Mouse (Mus musculus) 416B (cell line): ENCODE measurements around the gene Sept3.
"Not testable (repeated sequence)": the region's sequence is repeated elsewhere in the genome, so short reads cannot be mapped to it uniquely, and the experiment has no call there.

Source experiments
- DNase-seq: peaks from one replicate; pipeline ENCODE4 v3.0.0; 2011; ENCODE audit warnings: low read depth

The Sept3 gene

DNA sequence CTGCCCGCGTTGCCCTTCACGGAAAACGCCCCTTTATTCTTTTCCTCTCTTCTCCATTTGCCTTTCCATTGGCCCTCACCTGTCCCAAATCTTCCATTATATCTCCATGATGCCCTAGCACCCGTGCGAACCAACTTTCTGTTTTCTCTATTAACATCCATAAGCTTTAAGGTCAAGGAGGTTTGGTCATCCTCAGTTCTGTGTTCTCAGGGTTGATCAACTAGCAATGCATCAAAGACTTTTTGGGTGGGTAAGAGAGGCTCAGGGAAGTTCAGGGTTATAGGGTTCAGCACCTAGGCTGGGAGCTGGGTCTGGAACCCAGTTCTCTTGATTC is at the start of gene Sept3:
Gene Sept3 (plus strand): TSS at position 301 of the 334 bp plus-strand sequence.
- DNase-seq, result no peak

DNA sequence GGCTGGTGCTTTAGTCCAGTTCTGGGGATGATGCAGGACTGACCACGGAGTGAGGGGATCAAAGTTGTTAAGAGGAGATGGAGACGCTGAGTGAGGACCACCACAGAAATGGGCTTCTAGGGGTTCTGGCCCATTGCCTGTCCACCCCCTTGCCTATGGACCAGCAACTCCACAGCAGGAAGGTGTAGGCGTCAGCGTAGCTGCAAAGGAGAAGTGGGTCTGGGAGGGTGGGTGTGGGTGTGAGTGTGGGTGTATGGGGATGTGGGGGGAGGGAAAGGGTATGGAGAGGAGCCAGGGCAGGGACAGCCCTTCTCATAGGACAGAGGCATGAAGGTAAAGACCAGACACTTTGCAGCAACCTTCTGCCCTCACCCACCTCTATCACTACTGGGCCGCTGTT is 48.9 kb upstream of the Sept3 start:
- no peak for DNase-seq

DNA sequence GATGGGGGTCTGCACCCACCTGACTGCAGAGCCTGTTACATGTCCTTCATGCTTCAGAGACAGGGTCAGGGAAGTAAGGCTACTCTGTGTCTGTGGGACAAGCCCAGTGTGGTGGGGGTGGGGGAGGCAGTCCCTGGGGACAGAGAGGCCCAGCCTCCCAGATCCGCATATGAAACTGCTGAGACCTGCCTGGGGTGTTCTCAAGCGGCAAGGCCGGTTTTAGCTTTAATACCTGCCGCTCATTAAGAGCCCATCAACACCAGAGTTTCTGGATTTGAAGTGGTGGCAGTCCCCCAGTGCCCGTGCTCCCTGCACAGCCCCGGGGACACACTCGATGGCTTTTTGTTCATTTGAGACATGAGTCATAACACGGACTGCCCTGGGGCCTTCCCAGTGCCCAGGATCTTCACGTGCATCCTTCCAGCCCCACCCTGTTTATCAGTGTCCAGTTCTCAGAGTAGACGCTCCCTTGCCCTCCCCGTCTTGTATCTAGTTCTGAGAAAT is 45.1 kb upstream of the Sept3 start:
- no peak for DNase-seq

DNA sequence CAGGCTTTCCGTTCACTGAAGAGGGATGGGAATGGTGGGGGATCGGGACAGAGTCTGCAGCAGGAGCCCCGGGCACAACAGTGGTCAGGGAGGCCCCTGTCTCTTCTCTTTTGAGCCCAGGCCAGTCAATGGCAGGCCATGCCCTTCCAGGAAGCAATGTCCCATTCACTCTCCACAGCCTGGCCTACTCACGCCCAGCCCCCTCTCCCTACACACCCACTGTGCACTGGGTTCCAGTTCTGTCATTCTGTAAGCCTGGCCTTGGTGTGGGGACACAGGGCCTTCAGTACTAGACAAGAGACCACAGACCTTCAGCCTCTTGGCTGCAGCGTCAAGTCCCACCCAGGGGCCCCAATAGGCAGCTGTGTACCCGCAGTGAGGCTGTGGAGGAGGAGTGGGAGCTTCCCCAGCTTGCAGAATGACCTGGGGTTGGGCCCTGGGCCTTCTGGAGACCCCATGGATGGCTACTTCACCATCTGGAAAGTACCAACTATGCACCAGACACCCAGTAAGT is 44.5 kb upstream of the Sept3 start:
- no peak for DNase-seq

DNA sequence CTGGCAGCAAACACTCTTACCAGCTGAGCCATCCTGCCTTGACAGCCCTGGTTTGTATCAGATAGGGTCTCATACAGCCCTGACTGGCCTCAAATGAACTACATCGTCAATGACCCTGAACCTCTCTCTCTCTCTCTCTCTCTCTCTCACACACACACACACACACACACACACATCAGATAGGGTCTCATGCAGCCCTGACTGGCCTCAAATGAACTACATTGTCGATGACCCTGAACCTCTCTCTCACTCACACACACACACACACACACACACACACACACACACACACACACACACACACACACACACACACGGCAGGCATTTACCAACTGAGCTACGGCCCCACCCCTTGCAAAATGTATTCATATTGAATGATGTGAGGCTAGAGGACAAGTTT is 43.6 kb upstream of the Sept3 start:
- DNase-seq, result no peak

DNA sequence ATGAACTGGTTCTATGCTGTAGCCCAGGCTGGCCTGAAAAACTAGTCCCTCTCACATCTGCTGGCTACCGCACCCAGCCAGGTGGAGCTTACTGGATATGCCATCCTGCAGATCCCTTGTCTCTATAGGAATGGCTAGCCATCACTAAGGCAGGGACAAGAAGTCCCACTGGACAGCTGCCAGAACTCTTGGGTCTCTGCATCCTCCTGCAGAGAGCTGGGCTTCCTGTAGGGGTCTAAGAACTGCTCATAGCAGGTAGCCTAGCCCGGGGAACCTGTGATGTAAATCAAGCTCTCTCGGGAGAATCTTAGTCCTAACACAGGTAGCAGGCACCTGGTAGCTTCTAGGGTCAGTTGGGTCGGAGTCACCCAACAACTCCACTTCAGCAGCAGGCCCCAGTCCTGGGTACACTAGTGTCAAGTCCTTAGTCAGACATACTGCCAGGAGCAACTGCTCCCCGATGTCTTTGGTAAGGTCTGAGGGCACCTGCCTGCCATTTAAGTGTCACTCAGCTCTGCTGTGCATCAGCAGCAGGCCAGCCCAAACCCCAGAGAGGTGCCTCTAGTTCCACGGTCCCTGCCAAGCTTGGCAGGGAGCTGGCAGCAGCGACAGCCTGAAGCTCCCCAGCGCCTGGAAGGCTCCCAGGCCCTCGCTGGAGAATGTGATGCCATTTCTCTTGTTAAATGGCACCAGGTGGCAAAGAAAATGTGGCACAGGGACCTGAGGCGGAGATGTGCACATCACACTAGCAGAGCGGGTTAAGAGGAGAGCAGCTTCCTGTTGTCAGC is 42.9 kb upstream of the Sept3 start:
- no peak for DNase-seq

DNA sequence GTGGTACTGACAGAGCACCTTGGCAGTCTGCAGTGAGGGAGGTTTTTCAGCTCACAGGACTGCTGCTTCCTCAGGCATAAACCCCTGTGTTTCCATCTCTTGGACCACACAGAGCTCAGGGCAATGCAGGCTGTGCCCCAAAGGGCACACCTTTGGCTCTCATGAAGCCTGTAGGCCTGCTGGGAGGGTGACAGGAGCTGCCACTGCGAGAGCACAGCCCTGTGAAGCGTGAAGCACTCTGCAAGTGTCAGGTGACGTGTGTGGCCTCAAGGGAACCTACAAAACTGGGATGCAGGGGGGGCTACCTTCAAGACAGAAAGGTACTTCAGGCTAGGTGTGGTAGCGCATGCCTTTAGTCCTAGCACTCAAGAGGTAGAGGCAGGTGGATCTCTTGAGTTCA is 42.0 kb upstream of the Sept3 start:
- DNase-seq, result no peak

DNA sequence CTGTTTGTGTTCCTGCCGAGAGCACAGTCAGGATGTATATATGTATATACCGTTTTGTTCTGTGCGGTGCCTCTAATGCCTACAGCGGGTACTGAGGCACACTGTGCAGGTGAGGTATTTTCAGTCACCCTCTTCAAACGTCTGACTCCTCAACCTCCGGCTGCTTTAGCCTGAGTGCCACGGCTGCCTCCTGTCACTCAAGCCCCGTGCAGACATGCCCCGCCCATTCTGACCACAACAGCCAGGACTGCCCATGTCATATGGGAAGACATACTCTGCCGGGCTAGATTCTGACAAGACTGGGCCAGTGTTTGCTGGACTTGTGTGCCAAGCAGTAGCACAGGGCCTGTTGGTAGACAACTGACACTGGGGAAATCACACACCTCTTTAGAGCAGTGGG is 39.0 kb upstream of the Sept3 start:
- peak; percentile 87 for DNase-seq

DNA sequence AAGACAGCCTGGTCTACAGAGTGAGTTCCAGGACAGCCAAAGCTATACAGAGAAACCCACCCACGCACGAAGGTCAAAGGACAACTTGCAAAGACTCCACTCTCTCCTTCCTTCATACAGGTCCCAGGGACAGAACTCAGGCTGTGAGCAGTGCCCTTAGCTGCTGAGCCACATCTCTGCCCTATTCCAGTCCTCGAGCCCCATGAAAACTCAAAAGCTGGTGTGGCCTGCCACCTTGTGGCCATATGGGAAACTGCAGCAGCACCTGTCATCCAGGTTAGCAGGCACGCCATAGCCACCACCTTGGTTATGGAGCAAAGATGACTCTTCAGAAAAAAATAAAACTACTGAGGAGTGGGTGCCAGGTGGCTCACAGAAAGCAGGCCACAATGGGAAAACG is 38.1 kb upstream of the Sept3 start:
- peak; percentile 78 for DNase-seq

DNA sequence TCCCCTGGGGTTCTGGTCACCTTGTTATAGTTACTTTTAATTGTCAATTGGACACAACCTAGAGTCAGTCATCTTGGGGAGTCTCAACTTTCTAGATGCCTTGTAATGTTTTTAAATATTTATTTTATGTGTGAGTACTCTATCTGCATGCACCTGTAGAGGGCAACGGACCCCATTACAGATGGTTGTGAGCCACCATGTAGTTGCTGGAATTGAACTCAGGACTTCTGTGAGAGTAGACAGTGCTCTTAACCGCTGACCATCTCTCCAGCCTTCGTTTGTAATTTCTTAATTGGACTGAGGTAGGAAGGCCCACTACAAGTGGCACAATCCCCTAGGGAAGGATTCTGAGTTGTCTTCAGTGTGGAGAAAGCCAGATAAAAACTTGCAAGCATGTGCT is 31.4 kb upstream of the Sept3 start:
- no peak for DNase-seq

DNA sequence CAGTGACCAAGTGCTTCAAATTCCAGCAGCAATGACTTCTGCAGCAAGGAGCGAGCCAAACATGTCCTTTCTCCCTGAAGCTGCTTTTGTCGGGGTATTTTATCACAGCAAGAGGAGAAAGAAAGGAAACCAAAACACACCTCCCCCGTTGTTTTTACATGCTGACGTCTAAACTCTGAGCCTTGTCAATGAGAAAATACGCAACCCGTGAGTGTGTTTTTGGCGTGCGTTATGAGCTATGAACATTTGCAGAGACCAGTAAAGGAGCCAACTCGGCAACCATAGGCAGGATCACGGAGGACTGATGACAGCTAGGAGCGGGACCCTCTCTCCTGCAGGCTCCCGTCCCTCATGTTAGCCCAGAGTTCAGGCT is 31.0 kb upstream of the Sept3 start:
- peak; percentile 56 for DNase-seq

DNA sequence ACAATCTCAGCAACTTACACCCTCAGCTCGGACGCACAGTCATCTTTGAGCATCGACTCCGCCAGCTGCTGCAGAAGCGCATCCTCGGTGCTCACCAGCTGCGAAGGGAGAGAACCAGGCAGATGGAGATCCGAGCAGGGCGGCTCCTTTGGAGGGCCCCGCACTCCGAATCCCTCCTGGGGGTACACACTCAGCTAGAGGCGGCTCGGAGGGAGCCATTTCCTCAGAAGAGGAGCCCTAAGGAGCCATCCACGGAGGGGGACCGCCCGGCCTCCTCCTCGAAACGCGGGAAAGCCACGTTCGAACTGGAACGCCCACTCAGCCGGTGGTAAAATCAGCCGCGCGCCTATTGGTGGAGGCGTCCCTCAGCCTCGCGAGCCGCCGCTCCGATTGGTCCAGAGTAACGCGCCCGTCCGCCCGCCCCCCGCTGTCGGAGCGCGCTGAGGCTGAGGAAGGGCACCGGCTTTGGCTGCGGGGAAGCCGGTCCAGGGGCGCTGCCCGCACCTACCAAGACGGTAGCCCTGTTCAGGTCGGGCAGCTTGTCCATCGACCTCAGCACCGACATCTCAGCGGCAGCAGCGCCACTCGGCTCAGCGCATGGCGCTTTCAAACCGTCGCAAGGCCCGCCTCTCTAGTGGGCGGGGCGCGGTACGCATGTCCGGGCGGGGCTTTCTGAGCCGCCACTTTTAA is 30.4 kb upstream of the Sept3 start, which contains the start of gene Cenpm:
Gene Cenpm (minus strand): TSS at position 634 of the 690 bp plus-strand sequence.
- DNase-seq, result peak; percentile 89

DNA sequence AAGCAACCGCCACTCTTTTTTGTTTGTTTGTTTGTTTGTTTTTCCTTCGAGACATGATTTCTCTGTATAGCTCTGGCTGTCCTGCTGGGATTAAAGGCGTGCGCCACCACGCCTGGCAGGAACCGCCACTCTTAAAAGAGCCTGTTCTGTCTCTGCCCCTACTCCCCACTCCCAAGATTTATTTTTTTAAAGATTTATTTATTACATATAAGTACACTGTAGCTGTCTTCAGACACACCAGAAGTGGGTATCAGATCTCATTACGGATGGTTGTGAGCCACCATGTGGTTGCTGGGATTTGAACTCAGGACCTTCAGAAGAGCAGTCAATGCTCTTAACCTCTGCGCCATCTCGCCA is 29.9 kb upstream of the Sept3 start:
- not testable (repeated sequence) for DNase-seq

DNA sequence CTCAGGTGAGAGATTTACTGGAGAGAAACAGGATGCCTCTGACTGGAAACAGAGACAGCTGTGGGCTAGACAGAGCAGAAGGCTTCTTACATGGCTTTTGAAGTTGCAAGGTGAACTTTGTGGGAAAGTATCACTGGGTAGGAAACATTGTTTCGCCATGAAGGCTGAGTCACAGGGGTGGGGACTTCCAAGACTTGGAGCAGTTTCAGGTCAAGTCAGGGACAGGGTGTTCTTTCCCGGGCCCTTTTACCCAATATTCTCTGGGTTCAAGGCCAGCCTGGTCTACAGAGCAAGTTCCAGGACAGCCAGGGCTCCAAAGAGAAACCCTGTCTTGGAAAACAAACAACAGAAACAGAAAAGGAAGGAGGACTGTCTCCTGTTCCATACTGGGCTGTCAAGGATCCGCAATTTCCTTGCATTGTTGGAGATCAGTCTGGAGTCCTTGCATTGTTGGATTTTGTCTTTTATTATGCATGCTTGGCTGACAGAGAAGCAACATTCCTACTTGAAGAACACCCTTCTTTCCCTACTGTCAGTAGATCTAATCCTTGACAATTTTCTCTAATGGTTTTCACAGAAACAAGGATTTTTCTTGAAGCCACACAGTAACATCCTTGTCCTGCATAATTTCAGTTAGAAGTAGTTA is 27.4 kb upstream of the Sept3 start:
- DNase-seq, result peak; percentile 78

DNA sequence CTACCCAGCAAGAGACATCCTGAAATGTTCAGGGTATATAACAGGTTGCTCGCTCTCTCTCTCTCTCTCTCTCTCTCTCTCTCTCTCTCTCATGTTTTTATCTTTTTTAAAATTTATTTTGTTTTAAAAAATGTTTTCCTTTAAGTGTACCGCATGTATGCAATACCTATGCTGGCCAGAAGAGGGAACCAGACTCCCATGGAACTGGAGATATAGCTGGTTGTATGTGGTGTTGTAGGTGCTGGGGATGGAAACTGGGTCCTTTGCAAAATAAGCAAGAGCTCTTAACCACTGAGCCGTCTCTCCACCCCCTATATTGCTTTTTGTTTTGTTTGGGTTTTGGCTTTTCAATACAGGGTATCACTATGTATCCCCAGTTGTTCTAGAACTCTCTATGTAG is 23.1 kb upstream of the Sept3 start:
- no peak for DNase-seq

DNA sequence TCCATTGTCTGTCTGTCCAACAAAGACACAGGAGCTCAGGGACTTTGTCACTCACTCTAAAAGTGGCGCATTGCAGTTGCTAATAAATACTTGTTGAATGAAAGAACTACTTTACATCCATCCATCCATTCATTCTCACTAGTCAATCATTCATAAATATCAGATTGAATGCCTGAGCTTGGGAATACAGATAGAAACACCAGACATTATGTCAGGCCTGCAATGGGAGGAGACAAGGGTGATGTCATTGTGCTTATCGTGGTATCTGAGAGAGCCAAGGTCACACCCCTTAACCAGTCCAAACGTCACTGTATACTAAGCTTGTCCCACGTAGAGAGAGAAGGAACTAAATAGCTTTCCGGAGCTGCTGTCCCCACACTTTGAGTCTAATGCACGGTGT is 22.6 kb upstream of the Sept3 start, which contains the start of gene 1500009C09Rik:
Gene 1500009C09Rik (plus strand): TSS at position 301 of the 400 bp plus-strand sequence.
- DNase-seq, result peak; percentile 38

DNA sequence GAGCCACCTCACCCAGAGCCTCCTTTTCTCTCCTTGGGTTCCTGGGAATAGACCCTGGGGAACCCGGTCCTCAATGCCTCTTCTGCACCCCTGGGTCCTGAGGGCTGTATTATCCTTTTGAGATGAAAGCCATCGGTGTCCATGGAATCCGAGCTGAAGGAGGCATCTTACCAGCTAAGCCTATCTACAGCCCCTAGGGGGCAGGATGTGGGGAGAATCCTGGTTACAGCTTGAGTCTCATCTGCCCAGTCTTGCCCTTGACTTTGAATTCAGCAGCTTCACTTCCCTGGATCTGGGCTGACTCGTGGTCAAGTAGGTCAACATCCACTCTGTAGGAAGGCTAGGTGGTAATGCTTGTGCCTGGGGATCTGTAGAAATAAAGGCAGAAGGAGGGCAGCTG is 19.4 kb upstream of the Sept3 start:
- DNase-seq, result no peak

DNA sequence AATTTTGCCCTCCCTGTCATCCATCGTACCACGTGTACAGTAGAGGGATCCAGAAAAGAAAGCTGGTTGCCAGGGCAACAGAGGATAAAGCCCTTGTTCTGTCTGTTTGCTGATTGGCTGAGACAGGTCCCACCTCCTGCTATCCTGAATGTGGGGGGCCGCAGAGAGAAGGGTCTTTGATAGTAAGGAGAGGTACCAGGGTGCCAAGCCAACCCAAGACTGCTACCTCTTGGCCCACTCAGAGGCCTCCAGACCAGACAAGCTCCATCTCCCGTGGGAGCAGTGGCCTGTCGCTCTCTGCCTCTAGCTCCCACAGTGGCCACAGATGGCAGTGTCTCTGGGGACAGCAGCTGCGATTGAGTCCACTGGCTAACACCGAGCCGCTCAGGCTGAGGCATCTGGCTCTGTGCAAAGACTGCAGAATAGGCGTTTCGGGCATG is 18.7 kb upstream of the Sept3 start:
- DNase-seq, result no peak

DNA sequence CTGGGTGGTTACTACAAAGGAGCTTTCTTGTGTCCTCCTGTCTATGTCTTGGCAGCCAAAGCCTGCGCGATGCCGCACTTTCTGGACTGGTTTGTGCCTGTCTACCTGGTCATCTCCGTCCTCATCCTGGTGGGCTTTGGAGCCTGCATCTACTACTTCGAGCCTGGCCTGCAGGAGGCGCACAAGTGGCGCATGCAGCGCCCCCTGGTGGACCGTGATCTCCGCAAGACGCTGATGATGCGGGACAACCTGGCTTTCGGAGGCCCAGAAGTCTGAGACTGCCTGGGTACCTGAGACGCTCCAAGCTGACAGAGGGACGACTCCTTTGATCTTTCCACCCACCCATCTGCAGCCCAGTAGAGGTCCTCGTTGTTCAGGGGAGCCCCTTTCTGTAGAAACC is 15.2 kb upstream of the Sept3 start:
- peak; percentile 66 for DNase-seq

DNA sequence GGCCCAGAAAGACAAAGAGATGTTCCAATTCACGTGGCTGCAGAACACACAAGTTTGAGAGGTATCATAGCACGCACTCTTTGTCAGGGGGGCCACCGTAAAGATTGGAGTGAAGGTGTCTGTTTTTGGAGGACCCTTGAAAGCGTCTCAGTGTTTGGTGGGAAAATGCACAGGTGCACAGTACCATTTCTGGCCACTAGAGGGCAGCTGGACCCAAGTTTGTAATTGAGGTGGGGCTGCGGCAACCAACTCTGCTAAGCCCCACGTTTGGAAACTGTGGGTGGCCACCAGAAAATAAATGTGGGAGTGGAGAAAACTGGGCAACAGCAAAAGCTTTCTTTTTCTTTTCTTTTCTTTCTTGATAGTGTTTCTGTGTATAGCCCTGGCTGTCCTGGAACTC is 8.3 kb upstream of the Sept3 start:
- DNase-seq, result peak; percentile 37

DNA sequence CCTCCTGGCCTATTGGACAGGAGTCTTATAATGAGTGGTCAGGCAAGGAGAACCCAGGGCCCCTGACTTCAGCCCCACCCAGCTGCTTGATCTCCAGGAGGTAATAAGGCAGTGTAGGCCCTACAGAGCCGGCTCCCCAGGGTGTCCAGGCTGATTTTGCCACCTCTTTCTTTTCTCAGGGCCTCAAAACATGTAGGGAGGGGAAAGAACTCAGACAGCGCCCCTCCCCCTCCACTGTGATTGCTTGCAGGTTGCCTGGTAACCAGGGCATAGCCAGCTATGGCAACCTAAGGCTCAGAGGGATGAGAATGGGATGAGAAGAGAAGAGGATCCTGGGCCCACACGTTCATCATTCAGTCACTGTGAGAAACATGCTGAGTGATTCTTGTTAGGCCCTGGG is 6.5 kb upstream of the Sept3 start:
- DNase-seq, result no peak

DNA sequence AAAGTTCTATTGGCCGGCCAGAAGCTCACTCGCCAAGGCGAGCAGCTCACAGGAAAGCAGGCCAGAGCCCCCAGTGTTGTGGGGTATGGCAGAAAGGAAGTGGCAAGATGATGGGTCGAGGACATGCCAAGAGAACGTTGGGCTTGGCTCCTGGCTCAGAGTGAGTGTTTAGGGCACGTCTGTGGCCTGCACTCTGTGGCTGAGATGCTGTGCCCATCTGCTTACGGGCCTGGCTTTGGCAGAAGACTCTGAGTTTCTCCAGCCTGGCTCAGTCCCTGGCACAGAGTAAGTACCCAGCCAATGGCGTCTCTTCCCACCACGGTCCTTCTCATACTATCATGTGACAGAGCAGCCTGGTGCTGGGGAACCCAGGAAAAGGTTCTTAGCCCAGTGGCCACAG is 5.9 kb upstream of the Sept3 start:
- DNase-seq, result no peak

DNA sequence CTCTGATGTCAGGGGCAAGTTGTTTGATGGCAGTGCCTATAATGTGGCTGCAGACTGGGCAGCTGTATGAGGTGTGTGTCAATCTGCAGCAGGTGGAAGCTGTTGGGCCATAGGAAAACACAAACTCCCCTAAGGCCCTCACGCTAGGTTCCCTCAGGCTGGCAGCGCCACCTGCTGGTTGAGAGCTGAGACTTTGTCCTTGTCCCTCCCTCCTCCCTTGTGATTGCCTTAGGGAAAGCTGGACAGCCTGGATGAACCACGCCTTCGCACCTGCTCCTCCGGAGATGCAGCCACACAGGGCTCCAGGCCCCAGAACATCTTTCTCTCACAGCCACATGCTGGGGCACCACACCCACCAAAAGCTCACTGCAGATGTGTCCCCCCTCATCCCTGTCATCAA is 3.5 kb upstream of the Sept3 start:
- DNase-seq, result peak; percentile 65
